Mouse (Mus musculus) neural tube, embryonic 11.5 days (tissue): ENCODE data around the gene Gna13. TPM values are rescaled to one million over a fixed set of nuclear protein-coding genes. Genes with fewer than 3 reads are reported as not detected.

Experiments
- ATAC-seq: fragments of 200-750 bp; cut with Nextera tagmentation; 2 replicates; pipeline ENCODE4 v1.8.0; 2017; ENCODE audit warnings: moderate number of reproducible peaks, mild to moderate bottlenecking, moderate TSS enrichment, moderate library complexity; ENCODE audit not compliant: insufficient read depth, low FRiP score, low TSS enrichment
- DNase-seq: peaks from one replicate; pipeline ENCODE4 v3.0.0-alpha.2; 2015; ENCODE audit warnings: low spot score
- H3K27ac ChIP-seq: fragments of 300-500 bp; sonication (generic); 2 replicates; pipeline ENCODE4 v1.5.1; 2014; ENCODE audit warnings: low read depth, mild to moderate bottlenecking, low read length
- H3K27me3 ChIP-seq: fragments of 300-500 bp; sonication (generic); 2 replicates; pipeline ENCODE4 v1.6.1; 2014; ENCODE audit warnings: mild to moderate bottlenecking, low read length, mixed read lengths; ENCODE audit not compliant: control insufficient read depth, insufficient read depth
- H3K36me3 ChIP-seq: fragments of 300-500 bp; sonication (generic); 2 replicates; pipeline ENCODE4 v1.6.1; 2014; ENCODE audit warnings: mild to moderate bottlenecking, low read length, moderate library complexity, mixed read lengths; ENCODE audit not compliant: control insufficient read depth, insufficient read depth
- H3K4me1 ChIP-seq: fragments of 300-500 bp; sonication (generic); 2 replicates; pipeline ENCODE4 v1.6.1; 2014; ENCODE audit warnings: low read length, mixed read lengths; ENCODE audit not compliant: control insufficient read depth, insufficient read depth
- H3K4me2 ChIP-seq: fragments of 300-500 bp; sonication (generic); 2 replicates; pipeline ENCODE4 v1.6.1; 2014; ENCODE audit warnings: low read depth, mild to moderate bottlenecking, moderate library complexity
- H3K4me3 ChIP-seq: fragments of 300-500 bp; sonication (generic); 2 replicates; pipeline ENCODE4 v1.5.1; 2014; ENCODE audit warnings: low read depth, low read length
- H3K9ac ChIP-seq: fragments of 300-500 bp; sonication (generic); 2 replicates; pipeline ENCODE4 v1.6.1; 2014; ENCODE audit warnings: mild to moderate bottlenecking, low read length
- H3K9me3 ChIP-seq: fragments of 300-500 bp; sonication (generic); 2 replicates; pipeline ENCODE4 v1.6.1; 2016; ENCODE audit warnings: low read length; ENCODE audit not compliant: control insufficient read depth
- WGBS: fragments of 180-500 bp; shearing (Covaris S2); extraction: QIAGEN DNeasy Blood & Tissue Kit; methylation state at CpG from one replicate; pipeline ENCODE4 v1.1.7; 2014; 5-methylcytosine and 5-hydroxymethylcytosine counted together
- polyA plus RNA-seq: library from polyadenylated mRNA; unstranded; fragments of >200 nt; fragmentation: Nextera tagmentation; extraction: Ambion mirVana; gene quantifications from 2 replicates; pipeline ENCODE4 v1.2.1, GENCODE M21; 2014

The Gna13 gene
- polyA plus RNA-seq, 1 experiment from 2014 or later: 19.9 TPM

DNA sequence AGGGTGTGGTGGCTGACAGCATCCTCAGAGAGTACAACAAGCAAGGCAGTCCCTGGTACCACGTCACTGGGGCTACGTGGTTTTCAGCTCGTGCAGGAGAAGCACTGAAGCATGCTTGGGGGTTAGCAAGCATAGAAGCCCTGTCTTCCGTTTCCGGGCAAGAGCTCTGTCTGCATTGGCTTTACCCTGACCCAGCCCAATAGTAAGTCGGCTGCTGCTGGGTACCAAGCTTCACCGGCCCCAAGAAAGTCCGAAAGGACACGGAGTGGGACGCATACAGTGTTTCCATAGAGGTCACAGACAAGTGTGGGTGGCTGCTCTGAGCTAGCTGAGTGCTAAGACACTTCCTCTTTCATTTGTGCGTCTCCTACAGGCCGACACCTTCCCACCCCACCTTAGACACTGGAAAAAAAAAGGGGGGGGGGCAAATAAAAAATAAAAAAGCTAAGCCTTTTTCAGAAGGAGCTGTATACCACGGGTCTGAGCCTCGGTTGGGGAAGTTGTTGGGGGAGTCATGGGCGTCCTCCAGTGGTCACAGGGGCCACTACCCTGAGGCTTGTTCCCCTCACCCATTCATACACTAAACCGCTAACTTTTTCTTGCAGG, 57.4 kb downstream of the Gna13 start:
- no peak for ATAC-seq
- WGBS: 60% methylated on average over 16 of the region's 16 CpGs
- H3K9me3 ChIP-seq: no peaks in the 10 kb centered on the region
- H3K27ac ChIP-seq: no peak overlapping the region
- H3K4me2 ChIP-seq: no peak overlapping the region
- no peaks in the 10 kb centered on the region for H3K27me3 ChIP-seq
- DNase-seq: no peak
- no peak overlapping the region for H3K9ac ChIP-seq
- H3K36me3 ChIP-seq: no peaks in the 10 kb centered on the region
- H3K4me3 ChIP-seq: no peak overlapping the region
- no peaks in the 10 kb centered on the region for H3K4me1 ChIP-seq

DNA sequence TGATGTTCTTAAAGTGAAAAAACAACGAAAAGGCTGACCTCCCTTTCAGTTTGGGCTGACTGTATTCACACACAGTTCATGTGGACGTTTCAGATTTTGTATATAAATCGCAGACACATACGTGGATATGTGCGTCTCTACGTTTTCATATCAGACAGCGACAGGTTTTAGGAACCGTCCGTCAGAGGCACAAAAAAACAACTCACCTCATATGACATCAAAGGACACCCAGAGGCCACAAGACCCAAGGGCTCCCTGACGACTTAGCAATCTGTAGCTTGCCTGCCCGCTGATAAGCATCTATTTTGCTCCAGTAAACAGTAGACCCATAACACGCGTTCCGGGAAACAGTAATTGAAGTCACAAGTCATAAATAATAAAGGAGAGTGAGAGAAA, 57.9 kb downstream of the Gna13 start:
- no peak overlapping the region for H3K4me2 ChIP-seq
- no peaks in the 10 kb centered on the region for H3K36me3 ChIP-seq
- H3K9ac ChIP-seq: no peak overlapping the region
- no peaks in the 10 kb centered on the region for H3K9me3 ChIP-seq
- H3K27ac ChIP-seq: no peak overlapping the region
- DNase-seq: no peak
- H3K4me1 ChIP-seq: no peaks in the 10 kb centered on the region
- ATAC-seq: no peak
- H3K27me3 ChIP-seq: no peaks in the 10 kb centered on the region
- 86% methylated on average over 14 of the region's 14 CpGs for WGBS
- H3K4me3 ChIP-seq: no peak overlapping the region

DNA sequence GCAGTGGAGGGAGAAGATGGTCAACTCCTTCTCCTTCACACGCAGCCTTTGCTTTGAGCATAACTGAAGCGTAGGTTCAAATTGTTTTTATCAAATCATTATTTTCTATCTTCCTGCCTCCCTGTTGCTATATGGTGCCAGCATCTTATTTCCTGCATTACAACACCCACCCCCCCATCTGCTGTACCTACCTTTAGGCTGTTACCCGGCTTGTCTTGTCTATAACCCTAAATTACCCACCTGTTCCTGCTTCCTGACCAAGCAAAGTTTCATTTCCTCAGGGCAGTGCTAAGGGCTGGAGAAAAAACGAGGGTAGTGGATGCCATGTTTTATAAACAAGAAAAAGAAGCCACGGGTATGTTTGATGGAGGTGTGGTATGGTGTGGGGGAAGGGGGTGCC, 58.6 kb downstream of the Gna13 start:
- no peaks in the 10 kb centered on the region for H3K36me3 ChIP-seq
- no peaks in the 10 kb centered on the region for H3K27me3 ChIP-seq
- no peak overlapping the region for H3K27ac ChIP-seq
- ATAC-seq: no peak
- no peaks in the 10 kb centered on the region for H3K4me1 ChIP-seq
- no peak overlapping the region for H3K4me3 ChIP-seq
- DNase-seq: no peak
- no peak overlapping the region for H3K4me2 ChIP-seq
- no peak overlapping the region for H3K9ac ChIP-seq
- H3K9me3 ChIP-seq: no peaks in the 10 kb centered on the region
- WGBS: 84% methylated on average over 5 of the region's 5 CpGs

DNA sequence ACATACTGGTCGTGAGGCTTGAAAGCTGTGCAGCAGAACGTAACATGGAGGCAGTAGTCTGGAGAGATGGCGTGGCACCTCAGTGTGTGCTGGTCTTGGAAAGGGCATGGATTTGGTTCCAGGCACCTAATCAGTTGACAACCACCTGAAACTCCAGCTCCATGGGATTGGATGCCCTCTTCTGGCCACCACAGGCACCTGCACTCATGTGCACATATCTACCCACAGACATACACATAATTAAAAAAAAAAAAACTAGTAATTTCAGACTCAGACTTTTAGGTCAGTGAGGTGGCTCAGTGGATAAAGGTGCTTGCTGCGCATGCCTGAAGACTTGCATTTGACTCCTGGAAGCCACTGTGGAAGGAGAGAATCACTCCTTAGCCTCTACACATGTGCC, 59.6 kb downstream of the Gna13 start:
- no peak for DNase-seq
- WGBS: over 99% methylated on average over 4 of the region's 4 CpGs

DNA sequence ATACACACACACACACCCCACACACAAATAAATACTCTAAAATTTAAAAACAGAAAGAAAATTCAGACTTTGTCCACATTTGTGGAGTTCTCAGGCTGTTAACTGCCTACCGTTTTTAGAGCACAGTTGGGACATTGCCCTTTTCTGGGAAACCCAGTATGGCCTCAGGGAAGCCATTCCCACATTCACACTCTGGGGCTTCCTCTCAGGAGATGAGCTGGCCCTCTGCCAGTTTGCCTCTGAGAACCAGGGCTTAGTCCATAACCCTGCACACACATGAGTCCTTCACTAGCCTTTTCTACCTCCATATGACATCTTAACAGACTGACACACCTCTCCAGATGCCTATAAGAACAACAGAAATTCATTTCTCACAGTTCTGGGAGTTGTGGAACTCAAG, 60.7 kb downstream of the Gna13 start:
- no peaks in the 10 kb centered on the region for H3K27me3 ChIP-seq
- 0 out of 2 replicates have a peak, but pooled peaks cover 5% of the 10 kb centered on the region for H3K4me1 ChIP-seq
- H3K9ac ChIP-seq: no peak overlapping the region
- no peak for ATAC-seq
- H3K4me2 ChIP-seq: no peak overlapping the region
- H3K4me3 ChIP-seq: no peak overlapping the region
- 77% methylated on average over 1 of the region's 1 CpGs for WGBS
- H3K36me3 ChIP-seq: no peaks in the 10 kb centered on the region
- no peak for DNase-seq
- no peaks in the 10 kb centered on the region for H3K9me3 ChIP-seq
- H3K27ac ChIP-seq: no peak overlapping the region

More for the DNA sequence above, 59.6 kb downstream of the Gna13 start:
- Histone ChIP-seq H3K4me3 (no peak overlapping the region), H3K36me3 (no peaks in the 10 kb centered on the region), H3K4me1 (0 out of 2 replicates have a peak, but pooled peaks cover 5% of the 10 kb centered on the region), H3K9me3 (no peaks in the 10 kb centered on the region), H3K27me3 (no peaks in the 10 kb centered on the region), H3K9ac (no peak overlapping the region), H3K27ac (no peak overlapping the region), H3K4me2 (no peak overlapping the region)
- ATAC-seq: no peak

DNA sequence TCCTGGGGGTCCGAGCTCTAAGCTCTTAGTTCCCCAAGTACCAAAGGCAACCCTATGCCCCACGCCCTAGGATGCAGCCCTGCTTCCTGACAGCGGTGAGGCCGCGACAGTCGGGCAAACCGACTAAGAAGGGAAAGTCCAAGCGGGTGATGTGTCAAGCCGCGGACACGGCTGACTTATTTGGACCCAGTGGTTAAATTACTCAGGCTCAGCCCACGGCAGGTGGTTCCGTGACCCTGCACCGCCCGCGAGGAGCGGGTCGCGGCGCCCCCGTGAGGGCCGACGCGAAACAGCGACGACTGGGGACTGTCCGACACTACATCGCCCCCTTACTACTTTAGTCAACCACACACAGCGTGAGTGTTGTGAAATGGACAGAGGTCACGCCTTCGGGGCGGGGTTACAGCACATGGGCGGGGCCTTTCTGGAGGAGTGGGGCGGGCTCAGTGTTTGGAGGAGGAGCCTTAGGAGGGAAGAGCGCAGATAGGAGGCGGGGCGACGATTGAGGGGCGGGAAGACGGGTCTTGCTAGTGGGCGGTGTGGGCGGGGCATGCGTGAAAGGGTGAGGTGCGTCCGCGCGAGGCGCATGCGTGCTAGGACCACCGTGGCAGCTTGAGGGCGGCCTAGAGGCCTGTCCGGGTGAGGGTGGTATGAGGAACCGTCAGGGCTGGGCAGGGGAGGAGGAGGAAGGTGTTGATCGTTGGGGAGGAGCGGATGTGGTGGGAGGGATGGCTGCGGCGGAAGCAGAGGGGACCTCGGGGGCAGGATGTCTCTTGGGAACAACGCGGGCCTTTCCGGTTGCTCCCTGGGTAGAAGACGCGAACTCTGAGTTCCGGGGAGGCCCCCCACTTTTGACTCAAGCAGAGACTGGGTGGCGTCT, 63.0 kb downstream of the Gna13 start, which contains the start of gene Amz2:
Gene Amz2, plus strand, starts transcription at position 555 of the 880 bp plus-strand sequence.
- peak within 1 kb of the TSS; percentile 78 for H3K9ac ChIP-seq
- DNase-seq: peak; percentile 100
- ATAC-seq: peak; percentile 96
- no peaks in the 10 kb centered on the region for H3K9me3 ChIP-seq
- no peaks in the 10 kb centered on the region for H3K36me3 ChIP-seq
- H3K27ac ChIP-seq: peak within 1 kb of the TSS; percentile 86
- H3K27me3 ChIP-seq: no peaks in the 10 kb centered on the region
- 0 out of 2 replicates have a peak, but pooled peaks cover 5% of the 10 kb centered on the region for H3K4me1 ChIP-seq
- peak within 1 kb of the TSS; percentile 65 for H3K4me2 ChIP-seq
- WGBS: under 1% methylated on average over 64 of the region's 65 CpGs
- H3K4me3 ChIP-seq: peak within 1 kb of the TSS; percentile 62

DNA sequence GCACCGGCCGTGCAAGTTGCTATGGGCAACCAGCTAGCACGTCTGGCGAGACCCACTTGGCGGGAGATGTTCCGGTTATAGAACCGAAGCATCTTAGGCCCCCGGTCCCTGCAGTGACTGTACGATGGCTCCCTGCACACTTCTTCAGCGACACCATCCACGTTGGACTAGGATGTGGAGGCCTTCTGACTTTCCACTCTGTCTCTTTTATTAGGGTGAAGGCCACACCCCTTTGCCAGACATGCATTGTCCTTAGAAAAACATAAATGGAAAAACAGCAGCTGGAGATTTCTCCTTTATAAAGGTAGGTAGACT, 63.6 kb downstream of the Gna13 start:
- peak overlapping the region; percentile 86 for H3K27ac ChIP-seq
- H3K4me1 ChIP-seq: 0 out of 2 replicates have a peak, but pooled peaks cover 5% of the 10 kb centered on the region
- peak overlapping the region; percentile 78 for H3K9ac ChIP-seq
- DNase-seq (no peak), ATAC-seq (no peak)
- peak overlapping the region; percentile 65 for H3K4me2 ChIP-seq
- no peaks in the 10 kb centered on the region for H3K36me3 ChIP-seq
- 0% methylated on average over 11 of the region's 11 CpGs for WGBS
- no peaks in the 10 kb centered on the region for H3K9me3 ChIP-seq
- H3K27me3 ChIP-seq: no peaks in the 10 kb centered on the region
- peak overlapping the region; percentile 62 for H3K4me3 ChIP-seq

DNA sequence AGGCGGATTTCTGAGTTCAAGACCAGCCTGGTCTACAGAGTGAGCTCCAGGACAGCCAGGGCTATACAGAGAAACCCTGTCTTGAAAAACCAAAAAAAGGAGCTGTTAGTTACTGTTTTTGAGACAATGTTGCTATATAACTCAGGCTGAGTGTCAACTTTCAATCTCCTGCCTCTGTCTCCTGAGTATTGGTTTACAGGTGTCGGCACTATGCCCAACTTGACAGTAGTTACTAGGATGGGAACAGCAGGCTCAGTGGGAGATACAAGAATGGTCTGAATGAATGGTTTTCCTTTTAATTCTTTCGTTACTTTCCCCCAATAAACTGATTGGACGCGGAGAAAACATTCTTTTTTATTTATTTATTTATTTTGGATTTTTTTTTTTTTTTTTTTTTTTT, 64.7 kb downstream of the Gna13 start:
- no peak overlapping the region for H3K9ac ChIP-seq
- H3K27ac ChIP-seq: no peak overlapping the region
- ATAC-seq: no peak
- WGBS: 92% methylated on average over 5 of the region's 5 CpGs
- H3K4me1 ChIP-seq: 0 out of 2 replicates have a peak, but pooled peaks cover 5% of the 10 kb centered on the region
- no peaks in the 10 kb centered on the region for H3K36me3 ChIP-seq
- DNase-seq: no peak
- no peaks in the 10 kb centered on the region for H3K9me3 ChIP-seq
- no peak overlapping the region for H3K4me3 ChIP-seq
- H3K27me3 ChIP-seq: no peaks in the 10 kb centered on the region
- no peak overlapping the region for H3K4me2 ChIP-seq
